Mouse (Mus musculus) kidney, embryonic 15.5 days (tissue): ENCODE data around the gene Col1a1. TPM values are rescaled to one million over a fixed set of nuclear protein-coding genes. Genes with fewer than 3 reads are reported as not detected.

ENCODE experiments used
- ATAC-seq: fragments of 200-750 bp; cut with Nextera tagmentation; replicated peaks from 2 replicates; pipeline ENCODE4 v1.8.0; 2017; ENCODE audit warnings: moderate TSS enrichment; ENCODE audit not compliant: low FRiP score
- H3K27ac ChIP-seq: fragments of 300-500 bp; sonication (generic); 2 replicates; pipeline ENCODE4 v1.5.1; 2015; ENCODE audit warnings: mild to moderate bottlenecking, inconsistent platforms
- H3K27me3 ChIP-seq: fragments of 300-500 bp; sonication (generic); 2 replicates; pipeline ENCODE4 v1.6.1; 2015; ENCODE audit warnings: inconsistent platforms
- H3K36me3 ChIP-seq: fragments of 300-500 bp; sonication (generic); 2 replicates; pipeline ENCODE4 v1.6.1; 2015; ENCODE audit warnings: inconsistent platforms
- H3K4me1 ChIP-seq: fragments of 300-500 bp; sonication (generic); 2 replicates; pipeline ENCODE4 v1.6.1; 2015; ENCODE audit warnings: inconsistent platforms
- H3K4me2 ChIP-seq: fragments of 300-500 bp; sonication (generic); 2 replicates; pipeline ENCODE4 v1.6.1; 2015; ENCODE audit warnings: moderate library complexity, mild to moderate bottlenecking, inconsistent platforms
- H3K4me3 ChIP-seq: fragments of 300-500 bp; sonication (generic); replicated peaks from 2 replicates; pipeline ENCODE4 v1.5.1; 2015; ENCODE audit warnings: mild to moderate bottlenecking, inconsistent platforms
- H3K9ac ChIP-seq: fragments of 300-500 bp; sonication (generic); 2 replicates; pipeline ENCODE4 v1.6.1; 2015; ENCODE audit warnings: mild to moderate bottlenecking, inconsistent platforms
- H3K9me3 ChIP-seq: fragments of 300-500 bp; sonication (generic); replicated peaks from 2 replicates; pipeline ENCODE4 v1.6.1; 2016; ENCODE audit warnings: inconsistent platforms
- WGBS: fragments of 180-500 bp; shearing (Covaris S2); methylation state at CpG from one replicate; pipeline ENCODE4 v1.1.7; 2015; ENCODE audit warnings: mixed read lengths; 5-methylcytosine and 5-hydroxymethylcytosine counted together
- polyA plus RNA-seq: library from polyadenylated mRNA; unstranded; fragments of >200 nt; fragmentation: Nextera tagmentation; extraction: Ambion mirVana; gene quantifications from 2 replicates; pipeline ENCODE4 v1.2.1, GENCODE M21; 2015

Gene Col1a1
- polyA plus RNA-seq, 1 experiment from 2014 or later: 1,120 TPM

- Histone ChIP-seq H3K36me3 (peaks cover 42% of the 10 kb centered on the region), H3K27me3 (peaks cover 44% of the 10 kb centered on the region), H3K9me3 (no peaks in the 10 kb centered on the region), H3K27ac (peak overlapping the region; percentile 70), H3K4me1 (peaks cover 52% of the 10 kb centered on the region), H3K4me2 (peak overlapping the region; percentile 84), H3K4me3 (peak overlapping the region; percentile 53), H3K9ac (no peak overlapping the region)
- ATAC-seq: no peak
- WGBS: 21% methylated on average over 4 of the region's 4 CpGs
These were observed 3.3 kb downstream of the Col1a1 start for GRCm38 (mm10) chr11:94939280-94939679.

- H3K4me3 ChIP-seq: no peak overlapping the region
- no peak overlapping the region for H3K4me2 ChIP-seq
- no peaks in the 10 kb centered on the region for H3K9me3 ChIP-seq
- peaks cover 61% of the 10 kb centered on the region for H3K36me3 ChIP-seq
- peaks cover 29% of the 10 kb centered on the region for H3K27me3 ChIP-seq
- H3K4me1 ChIP-seq: peaks cover 33% of the 10 kb centered on the region
- ATAC-seq: no peak
- H3K9ac ChIP-seq: no peak overlapping the region
- peak overlapping the region; percentile 70 for H3K27ac ChIP-seq
- 49% methylated on average over 9 of the region's 9 CpGs for WGBS
These were observed 5.1 kb downstream of the Col1a1 start for GRCm38 (mm10) chr11:94941121-94941520.

- peaks cover 25% of the 10 kb centered on the region for H3K27me3 ChIP-seq
- peaks cover 67% of the 10 kb centered on the region for H3K36me3 ChIP-seq
- H3K4me1 ChIP-seq: peaks cover 27% of the 10 kb centered on the region
- H3K27ac ChIP-seq: peak overlapping the region; percentile 70
- H3K4me2 ChIP-seq: no peak overlapping the region
- H3K9me3 ChIP-seq: no peaks in the 10 kb centered on the region
- no peak overlapping the region for H3K9ac ChIP-seq
- no peak overlapping the region for H3K4me3 ChIP-seq
- ATAC-seq: no peak
- 80% methylated on average over 8 of the region's 8 CpGs for WGBS
These were observed 5.8 kb downstream of the Col1a1 start for GRCm38 (mm10) chr11:94941776-94942175.

GRCm38 (mm10) chr11:94942282-94943023 is 6.4 kb downstream of the Col1a1 start:
- peaks cover 70% of the 10 kb centered on the region for H3K36me3 ChIP-seq
- no peak overlapping the region for H3K4me3 ChIP-seq
- no peak overlapping the region for H3K4me2 ChIP-seq
- H3K27ac ChIP-seq: peak overlapping the region; percentile 70
- peaks cover 22% of the 10 kb centered on the region for H3K4me1 ChIP-seq
- 56% methylated on average over 13 of the region's 13 CpGs for WGBS
- ATAC-seq: no peak
- H3K9me3 ChIP-seq: no peaks in the 10 kb centered on the region
- H3K9ac ChIP-seq: no peak overlapping the region
- peaks cover 23% of the 10 kb centered on the region for H3K27me3 ChIP-seq

- Histone ChIP-seq H3K9me3 (no peaks in the 10 kb centered on the region), H3K4me2 (no peak overlapping the region), H3K27me3 (peaks cover 17% of the 10 kb centered on the region), H3K9ac (no peak overlapping the region), H3K4me1 (peaks cover 16% of the 10 kb centered on the region), H3K27ac (peak overlapping the region; percentile 70), H3K36me3 (peaks cover 76% of the 10 kb centered on the region), H3K4me3 (no peak overlapping the region)
- ATAC-seq: no peak
- WGBS: 75% methylated on average over 15 of the region's 15 CpGs
These were observed 7.0 kb downstream of the Col1a1 start for GRCm38 (mm10) chr11:94943054-94943453.

- Histone ChIP-seq H3K4me2 (no peak overlapping the region), H3K4me1 (peaks cover 6% of the 10 kb centered on the region; the same call in 1 of the 2 replicates), H3K9ac (no peak overlapping the region), H3K4me3 (no peak overlapping the region), H3K9me3 (no peaks in the 10 kb centered on the region), H3K27me3 (peaks cover 7% of the 10 kb centered on the region), H3K36me3 (peaks cover 83% of the 10 kb centered on the region), H3K27ac (peak overlapping the region; percentile 70)
- 17% methylated on average over 8 of the region's 8 CpGs for WGBS
- ATAC-seq: no peak
These were observed 8.3 kb downstream of the Col1a1 start for GRCm38 (mm10) chr11:94944295-94944694.

GRCm38 (mm10) chr11:94945236-94945635 is 9.2 kb downstream of the Col1a1 start:
- peaks cover 84% of the 10 kb centered on the region for H3K36me3 ChIP-seq

GRCm38 (mm10) chr11:94952169-94952568 is 16.1 kb downstream of the Col1a1 start:
- no peak for ATAC-seq
- WGBS: 5% methylated on average over 6 of the region's 6 CpGs
- peaks cover 41% of the 10 kb centered on the region for H3K36me3 ChIP-seq
- no peak overlapping the region for H3K4me2 ChIP-seq
- H3K4me1 ChIP-seq: peaks cover 5% of the 10 kb centered on the region
- no peak overlapping the region for H3K9ac ChIP-seq
- H3K4me3 ChIP-seq: no peak overlapping the region
- no peaks in the 10 kb centered on the region for H3K9me3 ChIP-seq
- no peak overlapping the region for H3K27ac ChIP-seq
- no peaks in the 10 kb centered on the region for H3K27me3 ChIP-seq

More at GRCm38 (mm10) chr11:94945236-94945635, 9.2 kb downstream of the Col1a1 start:
- Histone ChIP-seq H3K9ac (no peak overlapping the region), H3K27me3 (no peaks in the 10 kb centered on the region), H3K9me3 (no peaks in the 10 kb centered on the region), H3K4me3 (no peak overlapping the region), H3K4me1 (peaks cover 6% of the 10 kb centered on the region; the same call in 1 of the 2 replicates), H3K4me2 (no peak overlapping the region), H3K27ac (peak overlapping the region; percentile 70)
- no peak for ATAC-seq
- 86% methylated on average over 12 of the region's 12 CpGs for WGBS

- Histone ChIP-seq H3K9ac (no peak overlapping the region), H3K9me3 (no peaks in the 10 kb centered on the region), H3K4me1 (peaks cover 19% of the 10 kb centered on the region), H3K4me3 (no peak overlapping the region), H3K4me2 (no peak overlapping the region), H3K27me3 (no peaks in the 10 kb centered on the region), H3K36me3 (peaks cover 17% of the 10 kb centered on the region), H3K27ac (no peak overlapping the region)
- 83% methylated on average over 9 of the region's 9 CpGs for WGBS
- ATAC-seq: no peak
These were observed 19.1 kb downstream of the Col1a1 start for GRCm38 (mm10) chr11:94955103-94955502.

- no peaks in the 10 kb centered on the region for H3K9me3 ChIP-seq
- H3K9ac ChIP-seq: no peak overlapping the region
- no peaks in the 10 kb centered on the region for H3K36me3 ChIP-seq
- H3K4me1 ChIP-seq: peaks cover 15% of the 10 kb centered on the region
- H3K27ac ChIP-seq: peak overlapping the region; percentile 59
- no peaks in the 10 kb centered on the region for H3K27me3 ChIP-seq
- no peak overlapping the region for H3K4me3 ChIP-seq
- H3K4me2 ChIP-seq: no peak overlapping the region
- WGBS: 86% methylated on average over 9 of the region's 9 CpGs
- no peak for ATAC-seq
These were observed 21.7 kb downstream of the Col1a1 start for GRCm38 (mm10) chr11:94957693-94958064.

- peak; percentile 77 for ATAC-seq
- 12% methylated on average over 8 of the region's 8 CpGs for WGBS
- Histone ChIP-seq H3K27me3 (no peaks in the 10 kb centered on the region), H3K9me3 (no peaks in the 10 kb centered on the region), H3K9ac (no peak overlapping the region), H3K4me1 (peaks cover 20% of the 10 kb centered on the region), H3K36me3 (no peaks in the 10 kb centered on the region), H3K27ac (peak overlapping the region; percentile 59), H3K4me3 (no peak overlapping the region), H3K4me2 (no peak overlapping the region)
These were observed 22.2 kb downstream of the Col1a1 start for GRCm38 (mm10) chr11:94958065-94958858.

- Histone ChIP-seq H3K4me2 (no peak overlapping the region), H3K9me3 (no peaks in the 10 kb centered on the region), H3K9ac (no peak overlapping the region), H3K27me3 (no peaks in the 10 kb centered on the region), H3K4me3 (no peak overlapping the region), H3K36me3 (no peaks in the 10 kb centered on the region), H3K27ac (no peak overlapping the region), H3K4me1 (peaks cover 20% of the 10 kb centered on the region)
- WGBS: 65% methylated on average over 5 of the region's 5 CpGs
- ATAC-seq: no peak
These were observed 26.6 kb downstream of the Col1a1 start for GRCm38 (mm10) chr11:94962534-94963101.
